Mouse (Mus musculus): Measurements from ENCODE around the gene Olfr1020. TPM values are rescaled to one million over a fixed set of nuclear protein-coding genes. Genes with fewer than 3 reads are reported as not detected.

The Olfr1020 gene
- not detected for total RNA-seq (2023)

DNA sequence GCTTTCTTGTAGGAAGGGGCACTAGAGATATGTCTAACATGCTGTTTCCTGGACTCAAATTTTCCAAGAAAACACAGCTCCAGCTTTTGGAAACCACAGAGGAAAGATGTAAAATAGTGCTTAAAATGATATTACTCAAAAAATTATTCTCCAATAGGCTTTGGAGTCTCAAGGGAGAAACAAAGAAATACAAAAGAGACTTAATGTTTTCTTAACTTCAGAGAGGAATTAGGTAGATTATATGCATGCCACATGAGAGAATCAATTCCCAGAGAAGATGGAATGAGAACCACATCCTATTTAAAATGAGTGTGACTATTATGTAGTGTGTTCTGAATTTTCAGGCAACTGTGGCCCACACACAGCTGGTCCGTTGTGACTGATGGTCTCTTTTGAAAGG, at the start of gene Olfr1020:
Gene Olfr1020, plus strand, starts transcription at position 301 of the 400 bp plus-strand sequence.

DNA sequence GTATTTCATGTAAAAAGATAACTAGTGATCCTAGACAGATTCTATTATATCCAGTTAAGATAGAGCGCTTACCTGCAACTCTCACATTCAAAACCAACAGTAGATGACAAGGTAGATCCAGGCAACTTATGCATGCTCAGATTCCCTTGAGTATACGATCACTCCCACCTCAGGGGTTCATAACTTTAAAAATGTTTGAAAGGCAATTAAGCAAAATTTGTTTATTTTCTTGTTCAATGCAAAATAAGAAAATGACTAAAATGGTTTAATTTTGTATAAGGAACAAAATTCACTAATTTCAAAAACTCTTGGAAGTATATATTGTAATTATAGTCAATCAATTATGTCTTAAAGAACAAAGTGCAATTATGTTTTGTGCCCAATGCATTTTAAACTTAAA, 44.4 kb upstream of the Olfr1020 start, which contains the start of gene Olfr1016:
Gene Olfr1016, minus strand, starts transcription at position 101 of the 400 bp plus-strand sequence.

DNA sequence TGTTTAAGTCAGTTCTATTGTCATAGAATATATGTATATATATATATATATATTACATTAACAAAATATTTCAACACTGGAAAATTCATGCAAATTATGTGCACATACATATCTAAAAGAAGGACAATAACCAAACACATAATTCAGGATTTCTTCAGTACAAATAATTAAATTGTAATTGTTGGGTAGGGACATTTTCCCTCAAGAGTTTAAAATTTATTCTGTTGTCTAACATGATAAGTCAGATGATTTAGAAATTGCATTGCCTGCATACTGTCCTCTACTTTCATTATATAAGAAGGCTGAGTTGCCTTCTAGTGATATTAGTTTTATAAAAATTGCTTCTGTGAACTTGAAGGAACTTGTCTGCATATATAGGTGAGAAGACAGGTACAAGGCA, 28.7 kb upstream of the Olfr1020 start, which contains the start of gene Olfr1018:
Gene Olfr1018, plus strand, starts transcription at position 301 of the 400 bp plus-strand sequence.

GRCm38 (mm10) chr2:85845383-85845782, 1.4 kb upstream of the Olfr1020 start, which contains the start of gene Olfr1019:
Gene Olfr1019 (minus strand): TSS chr2:85845483.

GRCm38 (mm10) chr2:85868294-85868693, 21.5 kb downstream of the Olfr1020 start, which contains the start of gene Olfr1022:
Gene Olfr1022 (plus strand): TSS chr2:85868594.

GRCm38 (mm10) chr2:85885340-85885739, 38.5 kb downstream of the Olfr1020 start, which contains the start of gene Olfr1023:
Gene Olfr1023 (plus strand): TSS chr2:85885640.

Other genes starting within 250 kb of the Olfr1020 start
- not detected for gene Olfr1000, start 235.1 kb upstream of the Olfr1020 start, total RNA-seq (2023)
- gene Olfr1002, start 196.3 kb upstream of the Olfr1020 start, total RNA-seq (2023) = not detected
- not detected for gene Olfr154, start 182.6 kb upstream of the Olfr1020 start, total RNA-seq (2023)
- not detected for gene Olfr1006, start 168.3 kb upstream of the Olfr1020 start, total RNA-seq (2023)
- not detected for gene Olfr1008, start 157.6 kb upstream of the Olfr1020 start, total RNA-seq (2023)
- gene Olfr1009, start 131.6 kb upstream of the Olfr1020 start, total RNA-seq (2023) = not detected
- not detected for gene Olfr1012, start 84.3 kb upstream of the Olfr1020 start, total RNA-seq (2023)
- gene Olfr1013, start 79.9 kb upstream of the Olfr1020 start, total RNA-seq (2023) = not detected
- not detected for gene Olfr1014, start 74.3 kb upstream of the Olfr1020 start, total RNA-seq (2023)
- gene Olfr1015, start 65.0 kb upstream of the Olfr1020 start, total RNA-seq (2023) = not detected
- gene Olfr1016, start 44.5 kb upstream of the Olfr1020 start, total RNA-seq (2023) = not detected
- gene Olfr1018, start 28.6 kb upstream of the Olfr1020 start, total RNA-seq (2023) = not detected
- gene Olfr1019, start 1.5 kb upstream of the Olfr1020 start, total RNA-seq (2023) = not detected
- gene Olfr1022, start 21.6 kb downstream of the Olfr1020 start, total RNA-seq (2023) = not detected
- not detected for gene Olfr1023, start 38.6 kb downstream of the Olfr1020 start, total RNA-seq (2023)
- gene Olfr1024, start 58.0 kb downstream of the Olfr1020 start, total RNA-seq (2023) = not detected
- gene Olfr1025-ps1, start 68.2 kb downstream of the Olfr1020 start, total RNA-seq (2023) = not detected
- gene Olfr1026, start 74.5 kb downstream of the Olfr1020 start, total RNA-seq (2023) = not detected
- gene Olfr1028, start 103.4 kb downstream of the Olfr1020 start, total RNA-seq (2023) = not detected
- not detected for gene Olfr1029, start 126.9 kb downstream of the Olfr1020 start, total RNA-seq (2023)
- not detected for gene Olfr1030, start 132.2 kb downstream of the Olfr1020 start, total RNA-seq (2023)
- not detected for gene Olfr1031, start 143.3 kb downstream of the Olfr1020 start, total RNA-seq (2023)
- not detected for gene Olfr1032, start 158.5 kb downstream of the Olfr1020 start, total RNA-seq (2023)
- gene Olfr1033, start 173.6 kb downstream of the Olfr1020 start, total RNA-seq (2023) = not detected
- not detected for gene Olfr1034, start 198.8 kb downstream of the Olfr1020 start, total RNA-seq (2023)
- gene Olfr1036, start 227.0 kb downstream of the Olfr1020 start, total RNA-seq (2023) = not detected
- not detected for gene Olfr1037, start 240.4 kb downstream of the Olfr1020 start, total RNA-seq (2023)

All from T-cell, adult 66 days (primary cell).